8 mouse cellular contexts compared by ENCODE assay signal in the genomic region with DNA sequence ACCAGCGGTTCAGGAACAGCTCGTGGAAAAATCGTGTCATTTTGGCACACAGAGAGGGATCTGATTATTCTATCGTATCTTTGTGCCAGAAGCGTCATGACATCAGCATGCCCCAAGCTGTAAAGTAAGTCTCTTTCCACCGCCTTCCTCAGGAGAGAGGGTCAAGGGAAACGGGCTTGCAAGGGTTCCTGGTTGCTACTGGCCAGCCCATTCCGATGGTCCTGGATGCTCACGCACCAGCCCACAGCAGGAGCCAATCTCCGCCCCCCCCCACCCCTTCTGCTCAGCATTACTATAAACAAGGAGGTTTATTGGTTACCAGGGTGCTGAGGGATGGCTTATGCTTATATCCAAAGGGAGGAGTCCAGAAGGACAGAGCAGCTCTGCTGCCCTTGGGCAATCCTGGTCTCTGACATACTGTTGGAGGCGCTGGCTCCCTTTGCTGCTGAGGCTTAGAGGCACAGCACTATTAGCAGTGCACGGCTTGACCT. TPM values are rescaled to one million over a fixed set of nuclear protein-coding genes. Genes with fewer than 3 reads are reported as not detected.
DNase-seq lines count a peak whose midpoint lies in the region; ATAC-seq lines count a peak whose summit lies in the region.

No protein-coding gene starts in this region.

- no peaks in the 10 kb centered on the region for H3K27me3 ChIP-seq in forebrain, embryonic 16.5 days (replicated peaks; ENCODE audit: control insufficient read depth, insufficient read depth, low read length)
- H3K27me3 ChIP-seq in intestine, embryonic 14.5 days (replicated peaks; ENCODE audit: control insufficient read depth, insufficient read depth, low read length), result no peaks in the 10 kb centered on the region
- H3K27me3 ChIP-seq in liver, embryonic 16.5 days (ENCODE audit: control insufficient read depth, insufficient read depth, low read depth, low read length), result no peaks in the 10 kb centered on the region
- no peaks in the 10 kb centered on the region for H3K27me3 ChIP-seq in neural tube, embryonic 15.5 days (replicated peaks)

- H3K4me3 ChIP-seq in forebrain, embryonic 16.5 days (replicated peaks; ENCODE audit: low read length), result peak overlapping the region; percentile 36
- peak overlapping the region; percentile 25 for H3K4me3 ChIP-seq in intestine, embryonic 14.5 days (ENCODE audit: low read depth, low read length)
- H3K4me3 ChIP-seq in liver, embryonic 16.5 days (ENCODE audit: low read depth, low read length), result peak overlapping the region; percentile 16
- H3K4me3 ChIP-seq in neural tube, embryonic 15.5 days (replicated peaks), result peak overlapping the region; percentile 36

- peaks cover 21% of the 10 kb centered on the region for H3K4me1 ChIP-seq in forebrain, embryonic 16.5 days (replicated peaks; ENCODE audit: control insufficient read depth, insufficient read depth, low read length)
- peaks cover 69% of the 10 kb centered on the region for H3K4me1 ChIP-seq in intestine, embryonic 14.5 days (replicated peaks; ENCODE audit: control insufficient read depth, insufficient read depth, low read length)
- H3K4me1 ChIP-seq in liver, embryonic 16.5 days (ENCODE audit: control insufficient read depth, low read depth, low read length), result peaks cover 36% of the 10 kb centered on the region
- H3K4me1 ChIP-seq in neural tube, embryonic 15.5 days, result peaks cover 45% of the 10 kb centered on the region

- no peaks in the 10 kb centered on the region for H3K36me3 ChIP-seq in forebrain, embryonic 16.5 days (ENCODE audit: control insufficient read depth, insufficient read depth)
- H3K36me3 ChIP-seq in intestine, embryonic 14.5 days (ENCODE audit: control insufficient read depth, insufficient read depth, low read length), result no peaks in the 10 kb centered on the region
- H3K36me3 ChIP-seq in liver, embryonic 16.5 days (ENCODE audit: control insufficient read depth, insufficient read depth), result no peaks in the 10 kb centered on the region
- H3K36me3 ChIP-seq in neural tube, embryonic 15.5 days, result no peaks in the 10 kb centered on the region

- no peak overlapping the region for H3K27ac ChIP-seq in forebrain, embryonic 16.5 days (ENCODE audit: low read length)
- H3K27ac ChIP-seq in intestine, embryonic 14.5 days (ENCODE audit: low read depth), result peak overlapping the region; percentile 69; the same call in 1 of the 2 replicates
- no peak overlapping the region for H3K27ac ChIP-seq in liver, embryonic 16.5 days (ENCODE audit: low read length)
- peak overlapping the region; percentile 54 for H3K27ac ChIP-seq in neural tube, embryonic 15.5 days (replicated peaks)

- 3% methylated on average over 12 of the region's 12 CpGs for WGBS in forebrain, embryonic 16.5 days
- WGBS in intestine, embryonic 14.5 days, result 4% methylated on average over 12 of the region's 12 CpGs
- WGBS in liver, embryonic 16.5 days (ENCODE audit: insufficient replicate concordance), result 17% methylated on average over 12 of the region's 12 CpGs
- WGBS in neural tube, embryonic 15.5 days, result 3% methylated on average over 12 of the region's 12 CpGs

- peak overlapping the region; percentile 59 for H3K4me2 ChIP-seq in forebrain, embryonic 16.5 days (ENCODE audit: low read length)
- peak overlapping the region; percentile 60 for H3K4me2 ChIP-seq in intestine, embryonic 14.5 days (ENCODE audit: low read length)
- peak overlapping the region; percentile 45 for H3K4me2 ChIP-seq in liver, embryonic 16.5 days (ENCODE audit: low read depth, low read length)
- H3K4me2 ChIP-seq in neural tube, embryonic 15.5 days, result peak overlapping the region; percentile 62

- no peaks in the 10 kb centered on the region for H3K9me3 ChIP-seq in forebrain, embryonic 16.5 days (ENCODE audit: control insufficient read depth, low read length)
- no peaks in the 10 kb centered on the region for H3K9me3 ChIP-seq in intestine, embryonic 14.5 days (ENCODE audit: control insufficient read depth, low read length)
- H3K9me3 ChIP-seq in liver, embryonic 16.5 days (replicated peaks; ENCODE audit: control insufficient read depth, low read length), result no peaks in the 10 kb centered on the region
- no peaks in the 10 kb centered on the region for H3K9me3 ChIP-seq in neural tube, embryonic 15.5 days (replicated peaks)

- H3K9ac ChIP-seq in forebrain, embryonic 16.5 days (replicated peaks; ENCODE audit: low read depth, low read length), result peak overlapping the region; percentile 39; the same call in 1 of the 2 replicates
- H3K9ac ChIP-seq in intestine, embryonic 14.5 days (ENCODE audit: low read length), result peak overlapping the region; percentile 36
- H3K9ac ChIP-seq in liver, embryonic 16.5 days (ENCODE audit: low read depth, low read length), result no peak overlapping the region
- peak overlapping the region; percentile 37 for H3K9ac ChIP-seq in neural tube, embryonic 15.5 days (replicated peaks)

- ATAC-seq in frontal cortex, adult (ENCODE audit: low TSS enrichment), result peak; percentile 28
- no peak for ATAC-seq in forebrain, embryonic 16.5 days
- ATAC-seq in intestine, embryonic 14.5 days (replicated peaks; ENCODE audit: low FRiP score, low TSS enrichment, low read depth), result peak; percentile 49
- peak; percentile 30 for ATAC-seq in liver, embryonic 16.5 days (ENCODE audit: low read depth)
- ATAC-seq in neural tube, embryonic 15.5 days (ENCODE audit: low FRiP score), result 0 out of 2 replicates have a peak, but pooled peaks have one; percentile 5

- DNase-seq in frontal cortex, postnatal 25 days (ENCODE audit: low spot score in 2 of 2), result no peak
- peak; percentile 77 for DNase-seq in adrenal gland, postnatal 14 days
- DNase-seq in intestine, embryonic 14.5 days (ENCODE audit: low spot score), result peak; percentile 68
- DNase-seq in thymus, adult 18-20 months, result no peak

RNA-seq across cellular contexts. Expression of a gene that starts 3.8 kb away (rescaled TPM):
- 22.2 and 26.0 TPM in 2 replicates for total RNA-seq in adrenal gland, postnatal 14 days (2021)
- 20.7 and 24.9 TPM in 2 replicates for polyA plus RNA-seq in forebrain, embryonic 16.5 days (2015; fragmentation: Nextera tagmentation; extraction: Ambion mirVana)
- 31.0 and 33.4 TPM in 2 replicates for polyA plus RNA-seq in intestine, embryonic 14.5 days (2014; fragmentation: Nextera tagmentation; extraction: Ambion mirVana)
- polyA plus RNA-seq in liver, embryonic 16.5 days (2015; fragmentation: Nextera tagmentation; extraction: Ambion mirVana), result 2.6 and 2.9 TPM in 2 replicates
- polyA plus RNA-seq in neural tube, embryonic 15.5 days (2015; fragmentation: Nextera tagmentation; extraction: Ambion mirVana), result 22.8 and 27.5 TPM in 2 replicates

Comparison
In these comparisons a context has a peak if more than half of its experiments do, and no peak if none do; other contexts are left out.
1. DNase-seq: peak in adrenal gland, postnatal 14 days (single experiment) and intestine, embryonic 14.5 days (single experiment); none in frontal cortex, postnatal 25 days (0 of 2) and thymus, adult 18-20 months (0 of 2).
2. H3K27ac ChIP-seq: peak in intestine, embryonic 14.5 days (single experiment) and neural tube, embryonic 15.5 days (single experiment); none in forebrain, embryonic 16.5 days (single experiment) and liver, embryonic 16.5 days (single experiment).
3. Peak in every context shown above with its lines, with median percentiles within 50 percentile points of each other: H3K4me2 ChIP-seq and H3K4me3 ChIP-seq.